Mouse (Mus musculus) hindbrain, postnatal 0 days (tissue): Measurements from ENCODE around the gene Slc25a54. TPM values are rescaled to one million over a fixed set of nuclear protein-coding genes. Genes with fewer than 3 reads are reported as not detected.
A peak's percentile ranks its signal among the peaks of the same experiment; 100 is the strongest.

Source experiments
- ATAC-seq: fragments of 200-750 bp; cut with Nextera tagmentation; 2 replicates; pipeline ENCODE4 v1.8.0; 2017; ENCODE audit warnings: mild to moderate bottlenecking, moderate TSS enrichment, moderate library complexity
- DNase-seq: peaks from one replicate; pipeline ENCODE4 v3.0.0-alpha.2; 2015; ENCODE audit warnings: low spot score
- H3K27ac ChIP-seq: fragments of 300-500 bp; sonication (generic); 2 replicates; pipeline ENCODE4 v1.5.1; 2014; ENCODE audit warnings: mild to moderate bottlenecking
- H3K27me3 ChIP-seq: fragments of 300-500 bp; sonication (generic); 2 replicates; pipeline ENCODE4 v1.6.1; 2014; ENCODE audit warnings: low read length, mixed read lengths; ENCODE audit not compliant: insufficient read depth
- H3K36me3 ChIP-seq: fragments of 300-500 bp; sonication (generic); 2 replicates; pipeline ENCODE4 v1.6.1; 2014; ENCODE audit warnings: low read length, mixed read lengths; ENCODE audit not compliant: insufficient read depth
- H3K4me1 ChIP-seq: fragments of 300-500 bp; sonication (generic); 2 replicates; pipeline ENCODE4 v1.6.1; 2014; ENCODE audit warnings: antibody characterized with exemption, low read length, mixed read lengths; ENCODE audit not compliant: insufficient read depth
- H3K4me2 ChIP-seq: fragments of 300-500 bp; sonication (generic); 2 replicates; pipeline ENCODE4 v1.6.1; 2014; ENCODE audit warnings: low read depth, mild to moderate bottlenecking, low read length, moderate library complexity, mixed read lengths
- H3K4me3 ChIP-seq: fragments of 300-500 bp; sonication (generic); 2 replicates; pipeline ENCODE4 v1.5.1; 2014; ENCODE audit warnings: low read length
- H3K9ac ChIP-seq: fragments of 300-500 bp; sonication (generic); replicated peaks from 2 replicates; pipeline ENCODE4 v1.6.1; 2014; ENCODE audit warnings: mild to moderate bottlenecking, low read length, moderate library complexity, mixed read lengths
- H3K9me3 ChIP-seq: fragments of 300-500 bp; sonication (generic); 2 replicates; pipeline ENCODE4 v1.6.1; 2016; ENCODE audit warnings: low read length, mixed read lengths
- CTCF ChIP-seq: IDR thresholded peaks from 2 replicates; pipeline ENCODE4 v1.5.1; 2016; ENCODE audit warnings: antibody characterized with exemption, control low read depth, low read depth
- WGBS: fragments of 180-500 bp; shearing (Covaris S2); extraction: QIAGEN DNeasy Blood & Tissue Kit; methylation state at CpG from one replicate; pipeline ENCODE4 v1.1.7; 2014; 5-methylcytosine and 5-hydroxymethylcytosine counted together
- polyA plus RNA-seq: library from polyadenylated mRNA; unstranded; fragments of >200 nt; fragmentation: Nextera tagmentation; extraction: Ambion mirVana; gene quantifications from 2 replicates; pipeline ENCODE4 v1.2.1, GENCODE M21; 2015
- total RNA-seq: library from RNA; depleted of rRNA; stranded (reverse); fragments of >200 nt; gene quantifications from 2 replicates; pipeline ENCODE4 v1.2.3, GENCODE M21; 2014; rRNA removed

Gene Slc25a54
- not detected in 2 replicates for total RNA-seq
- not detected in 2 replicates for polyA plus RNA-seq

- ATAC-seq: no peak
- no peaks in the 10 kb centered on the region for H3K27me3 ChIP-seq
- H3K27ac ChIP-seq: no peak within 1 kb of the TSS
- H3K4me3 ChIP-seq: no peak within 1 kb of the TSS
- H3K9ac ChIP-seq: no peak within 1 kb of the TSS
- no peaks in the 10 kb centered on the region for H3K4me1 ChIP-seq
- DNase-seq: no peak
- H3K4me2 ChIP-seq: no peak within 1 kb of the TSS
- TF ChIP-seq CTCF: no peak
- 95% methylated on average over 17 of the region's 17 CpGs for WGBS
- H3K9me3 ChIP-seq: no peaks in the 10 kb centered on the region
- H3K36me3 ChIP-seq: no peaks in the 10 kb centered on the region
Observed at GRCm38 (mm10) chr3:109080169-109080568, at the start of gene Slc25a54. Slc25a54 (plus strand) TSS chr3:109080469.

GRCm38 (mm10) chr3:109030817-109031216 is 49.5 kb upstream of the Slc25a54 start:
- H3K27me3 ChIP-seq: no peaks in the 10 kb centered on the region
- ATAC-seq (no peak), DNase-seq (no peak)
- H3K4me1 ChIP-seq: peaks cover 3% of the 10 kb centered on the region; the same call in 1 of the 2 replicates
- no peak overlapping the region for H3K9ac ChIP-seq
- H3K27ac ChIP-seq: no peak overlapping the region
- 35% methylated on average over 6 of the region's 6 CpGs for WGBS
- TF ChIP-seq CTCF: no peak
- no peak overlapping the region for H3K4me2 ChIP-seq
- no peaks in the 10 kb centered on the region for H3K36me3 ChIP-seq
- no peak overlapping the region for H3K4me3 ChIP-seq
- no peaks in the 10 kb centered on the region for H3K9me3 ChIP-seq

- Histone ChIP-seq H3K4me1 (peaks cover 3% of the 10 kb centered on the region; the same call in 1 of the 2 replicates), H3K36me3 (no peaks in the 10 kb centered on the region), H3K4me3 (no peak overlapping the region), H3K9ac (no peak overlapping the region), H3K27me3 (no peaks in the 10 kb centered on the region), H3K27ac (no peak overlapping the region), H3K4me2 (no peak overlapping the region), H3K9me3 (no peaks in the 10 kb centered on the region)
- ATAC-seq (no peak), DNase-seq (no peak)
- TF ChIP-seq CTCF: no peak
- 83% methylated on average over 3 of the region's 3 CpGs for WGBS
Observed at GRCm38 (mm10) chr3:109031626-109032025, 48.6 kb upstream of the Slc25a54 start.

- H3K36me3 ChIP-seq: no peaks in the 10 kb centered on the region
- no peak for DNase-seq
- no peak overlapping the region for H3K4me3 ChIP-seq
- no peak overlapping the region for H3K9ac ChIP-seq
- H3K4me1 ChIP-seq: peaks cover 3% of the 10 kb centered on the region; the same call in 1 of the 2 replicates
- H3K27ac ChIP-seq: no peak overlapping the region
- H3K4me2 ChIP-seq: no peak overlapping the region
- no peak for TF ChIP-seq CTCF
- no peak for ATAC-seq
- no peaks in the 10 kb centered on the region for H3K9me3 ChIP-seq
- H3K27me3 ChIP-seq: no peaks in the 10 kb centered on the region
- WGBS: 48% methylated on average over 2 of the region's 2 CpGs
Observed at GRCm38 (mm10) chr3:109032306-109032705, 48.0 kb upstream of the Slc25a54 start.

GRCm38 (mm10) chr3:109034411-109034810 is 45.9 kb upstream of the Slc25a54 start:
- H3K9ac ChIP-seq: no peak overlapping the region
- H3K4me3 ChIP-seq: no peak overlapping the region
- no peak for ATAC-seq
- DNase-seq: peak; percentile 25
- H3K36me3 ChIP-seq: no peaks in the 10 kb centered on the region
- H3K9me3 ChIP-seq: no peaks in the 10 kb centered on the region
- no peak overlapping the region for H3K27ac ChIP-seq
- TF ChIP-seq CTCF: no peak
- H3K4me1 ChIP-seq: no peaks in the 10 kb centered on the region
- WGBS: 42% methylated on average over 1 of the region's 1 CpGs
- H3K27me3 ChIP-seq: no peaks in the 10 kb centered on the region
- no peak overlapping the region for H3K4me2 ChIP-seq

GRCm38 (mm10) chr3:109040908-109041307 is 39.4 kb upstream of the Slc25a54 start:
- ATAC-seq: no peak
- 89% methylated on average over 4 of the region's 4 CpGs for WGBS
- no peaks in the 10 kb centered on the region for H3K27me3 ChIP-seq
- no peaks in the 10 kb centered on the region for H3K4me1 ChIP-seq
- no peak overlapping the region for H3K4me2 ChIP-seq
- H3K9ac ChIP-seq: no peak overlapping the region
- no peaks in the 10 kb centered on the region for H3K9me3 ChIP-seq
- H3K36me3 ChIP-seq: no peaks in the 10 kb centered on the region
- no peak for DNase-seq
- H3K27ac ChIP-seq: no peak overlapping the region
- no peak for TF ChIP-seq CTCF
- no peak overlapping the region for H3K4me3 ChIP-seq

- Histone ChIP-seq H3K9ac (no peak overlapping the region), H3K4me2 (no peak overlapping the region), H3K27ac (no peak overlapping the region), H3K9me3 (no peaks in the 10 kb centered on the region), H3K27me3 (no peaks in the 10 kb centered on the region), H3K4me1 (no peaks in the 10 kb centered on the region), H3K4me3 (no peak overlapping the region), H3K36me3 (no peaks in the 10 kb centered on the region)
- no peak for DNase-seq
- ATAC-seq: no peak
- WGBS: 35% methylated on average over 7 of the region's 7 CpGs
- no peak for TF ChIP-seq CTCF
Observed at GRCm38 (mm10) chr3:109043395-109043794, 36.9 kb upstream of the Slc25a54 start.
